Mouse (Mus musculus) kidney, adult 8-10 months (tissue): ENCODE measurements around the gene Smim4.

Experiments
- DNase-seq, 2 experiments: peaks; one replicate each; pipeline ENCODE4 v3.0.0; 2022

Gene Smim4

DNA sequence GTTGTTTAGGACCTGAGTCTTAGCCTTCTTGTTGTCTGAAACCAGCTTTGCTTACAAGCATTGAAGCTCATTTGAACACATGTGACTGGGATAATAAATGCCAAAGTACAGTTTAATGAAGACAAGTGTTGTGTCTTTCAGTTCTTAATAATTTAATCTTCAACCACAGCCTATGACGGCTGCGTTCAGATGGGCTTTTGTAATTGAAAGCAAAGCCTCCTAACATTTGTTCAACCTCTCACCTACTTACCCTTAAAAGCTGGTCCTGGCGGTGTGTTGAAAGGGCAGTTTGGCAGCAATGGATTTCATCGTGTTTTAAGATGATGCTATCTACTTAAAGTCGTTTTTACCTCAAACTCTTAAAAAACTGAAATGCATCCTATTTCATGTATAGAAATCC is 16.6 kb downstream of the Smim4 start:
- no peak for DNase-seq

DNA sequence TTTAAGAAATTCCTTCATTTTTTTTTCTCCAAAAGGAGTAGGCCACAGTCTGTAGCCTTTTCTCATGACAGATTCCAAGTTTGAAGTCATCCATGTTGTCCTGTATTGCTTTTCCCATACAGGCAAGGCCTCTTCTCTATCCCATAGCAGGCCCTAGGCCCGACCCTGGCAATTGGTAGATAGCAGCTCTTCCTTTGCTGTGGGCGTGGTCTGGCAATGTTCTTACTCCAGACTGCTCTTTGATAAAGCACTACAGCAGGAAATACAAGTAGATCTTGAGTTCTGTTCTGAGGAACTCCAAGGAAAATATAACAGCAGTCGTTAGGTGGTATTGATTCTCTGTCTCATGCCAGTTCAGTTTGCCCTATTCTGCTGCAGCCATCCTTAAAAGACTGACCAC is 18.1 kb downstream of the Smim4 start:
- no peak for DNase-seq

DNA sequence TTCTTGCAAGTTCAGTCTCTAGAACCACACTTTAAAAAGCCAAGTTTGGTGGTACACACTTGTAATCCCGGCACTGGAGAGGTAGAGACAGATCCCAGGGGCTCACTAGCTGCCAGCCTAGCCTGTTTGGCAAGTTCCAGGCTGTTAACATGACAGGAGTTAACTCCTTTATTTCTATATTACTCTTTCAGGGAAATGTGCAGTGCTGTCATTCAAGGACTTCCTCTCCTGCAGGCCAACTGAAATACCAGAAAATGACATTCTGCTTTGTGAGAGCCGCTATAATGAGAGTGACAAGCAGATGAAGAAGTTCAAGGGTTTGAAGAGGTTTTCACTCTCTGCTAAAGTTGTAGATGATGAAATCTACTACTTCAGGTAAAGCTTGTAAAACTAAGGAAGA is 23.6 kb downstream of the Smim4 start:
- DNase-seq = no peak

DNA sequence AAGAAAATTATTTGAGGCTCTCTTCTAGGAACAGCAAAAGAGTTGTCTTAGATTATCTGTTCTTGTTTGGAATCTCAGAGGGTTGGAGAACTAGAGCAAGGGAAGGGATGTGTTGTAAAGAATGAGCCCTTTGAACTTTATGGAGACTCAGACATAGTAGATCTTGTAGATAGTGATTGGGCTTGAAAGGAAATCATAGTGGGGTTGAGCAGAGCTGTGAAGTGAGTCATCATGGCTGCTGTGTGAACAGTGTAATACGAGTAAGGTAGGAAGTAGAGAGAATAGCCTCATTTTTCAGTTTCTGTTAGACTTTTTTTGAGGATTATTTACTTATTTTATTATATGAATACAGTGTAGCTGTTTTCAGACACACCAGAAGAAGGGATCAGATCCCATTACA is 38.8 kb downstream of the Smim4 start:
- DNase-seq = no peak

DNA sequence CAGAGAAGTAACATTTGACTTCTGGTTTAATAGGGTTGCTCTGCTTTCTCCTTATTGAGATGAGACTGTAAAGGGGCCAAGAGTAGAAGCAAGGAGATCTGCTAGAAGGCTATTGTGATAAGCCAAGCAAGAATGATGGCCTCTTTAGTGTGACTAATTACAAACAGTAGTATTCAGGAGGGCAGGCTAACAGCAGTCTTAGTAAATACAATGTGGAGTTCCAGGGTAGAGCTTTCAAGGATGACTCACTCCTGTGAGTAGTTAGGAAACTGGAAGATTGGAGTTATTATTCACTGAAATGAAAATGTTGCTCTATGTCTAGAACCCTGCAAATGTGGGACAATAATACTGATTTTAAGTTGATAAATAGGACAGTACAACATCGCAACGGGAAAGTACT is 40.2 kb downstream of the Smim4 start:
- DNase-seq = no peak

DNA sequence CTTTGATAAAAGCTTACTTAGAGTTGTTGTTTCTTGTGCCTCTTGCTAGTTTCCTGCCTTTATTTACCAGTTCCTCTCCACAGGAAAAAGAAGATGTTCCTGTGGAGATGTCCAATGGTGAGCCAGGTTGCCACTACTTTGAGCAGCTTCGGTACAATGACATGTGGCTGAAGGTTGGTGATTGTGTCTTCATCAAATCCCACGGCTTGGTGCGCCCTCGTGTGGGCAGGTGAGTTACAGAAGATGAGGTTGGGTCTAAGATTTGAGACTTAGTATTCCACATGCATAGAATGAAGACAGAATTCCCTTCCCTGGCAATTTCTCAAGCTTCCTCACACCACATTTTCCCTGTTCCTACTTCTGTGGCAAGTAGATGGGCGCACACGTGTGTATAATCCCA is 41.3 kb downstream of the Smim4 start:
- peak in 1 of 2 experiments; percentile 51 for DNase-seq

DNA sequence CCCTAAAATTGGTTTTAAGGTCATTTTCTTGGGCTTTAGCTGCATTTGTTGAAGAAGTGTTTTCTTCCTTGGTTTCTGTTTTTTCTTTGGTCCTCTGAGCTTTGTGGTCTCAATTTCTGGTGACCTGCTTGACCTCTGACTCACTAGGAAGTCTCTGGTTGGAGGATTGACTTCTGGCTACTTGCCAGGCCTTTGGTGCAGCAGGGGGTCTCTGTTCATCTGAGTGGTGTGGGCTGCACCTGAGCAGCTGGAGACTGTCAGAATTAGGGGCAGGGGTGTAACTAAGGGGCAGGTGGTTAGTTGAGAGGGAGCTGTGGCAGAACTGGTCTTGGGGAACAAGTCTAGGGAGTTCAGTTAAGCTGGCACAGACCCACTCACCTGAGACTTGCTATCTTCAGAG is 47.6 kb downstream of the Smim4 start:
- DNase-seq = no peak

DNA sequence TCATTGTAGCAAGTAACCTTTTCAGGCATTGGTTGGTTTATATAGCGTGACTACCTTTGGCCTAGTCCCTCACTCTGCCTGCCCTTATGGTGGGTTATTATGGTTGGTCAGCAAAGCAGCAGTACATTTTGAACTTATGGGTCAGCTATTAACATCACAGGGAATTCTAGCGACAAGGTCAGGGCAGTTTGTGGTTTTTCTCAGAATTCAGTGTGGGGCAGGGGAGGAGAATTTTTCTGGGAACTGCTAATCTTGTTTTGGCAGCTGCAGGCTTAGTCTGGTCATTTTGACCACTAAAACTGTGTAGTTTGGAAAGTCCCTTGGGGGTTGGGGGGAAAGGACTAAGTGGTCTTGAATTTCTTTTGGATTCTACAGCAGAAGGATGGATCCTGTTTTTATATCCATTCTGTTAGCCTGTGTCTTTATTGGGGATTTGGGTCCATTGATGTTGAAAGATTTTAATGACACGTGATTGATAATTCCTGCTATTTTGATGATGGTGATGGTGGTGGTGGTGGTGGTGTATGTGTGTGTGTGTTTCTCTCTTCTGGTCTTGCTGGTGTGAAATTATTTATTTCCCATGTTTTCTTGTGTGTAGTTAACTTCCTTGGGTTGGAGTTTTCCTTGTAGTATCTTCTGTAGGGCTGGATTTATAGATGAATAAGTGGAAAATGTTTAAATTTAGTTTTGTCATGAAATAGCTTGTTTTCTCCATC is 49.3 kb downstream of the Smim4 start:
- peak in 1 of 2 experiments; percentile 48 for DNase-seq

DNA sequence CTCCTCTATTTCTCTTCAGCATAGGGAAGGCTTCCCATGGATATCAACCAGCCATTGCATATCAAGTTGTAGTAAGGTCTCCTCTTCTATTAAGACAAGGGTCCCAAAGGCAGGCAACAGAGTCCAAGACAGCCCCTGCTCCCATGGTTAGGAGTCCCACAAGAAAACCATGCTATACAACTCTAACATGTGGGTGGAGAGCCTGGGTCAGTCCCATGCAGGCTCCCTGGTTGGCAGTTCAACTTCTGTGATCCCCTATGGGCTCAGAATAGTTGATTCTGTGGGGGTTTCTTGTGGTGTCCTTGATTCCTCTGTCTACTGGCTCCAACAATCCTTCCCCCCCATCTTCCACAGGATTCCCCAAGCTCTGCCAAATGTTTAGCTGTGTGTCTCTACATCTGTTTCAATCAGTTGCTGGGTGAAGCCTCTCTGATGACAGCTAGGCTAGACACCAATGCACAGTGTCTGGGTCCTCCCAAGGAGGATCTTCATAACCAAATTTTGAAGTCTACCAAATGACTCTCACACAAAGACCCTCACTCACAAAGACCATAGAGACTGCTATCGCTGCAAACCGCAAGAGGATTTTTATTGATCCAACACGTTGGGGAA is 50.1 kb downstream of the Smim4 start:
- no peak for DNase-seq

DNA sequence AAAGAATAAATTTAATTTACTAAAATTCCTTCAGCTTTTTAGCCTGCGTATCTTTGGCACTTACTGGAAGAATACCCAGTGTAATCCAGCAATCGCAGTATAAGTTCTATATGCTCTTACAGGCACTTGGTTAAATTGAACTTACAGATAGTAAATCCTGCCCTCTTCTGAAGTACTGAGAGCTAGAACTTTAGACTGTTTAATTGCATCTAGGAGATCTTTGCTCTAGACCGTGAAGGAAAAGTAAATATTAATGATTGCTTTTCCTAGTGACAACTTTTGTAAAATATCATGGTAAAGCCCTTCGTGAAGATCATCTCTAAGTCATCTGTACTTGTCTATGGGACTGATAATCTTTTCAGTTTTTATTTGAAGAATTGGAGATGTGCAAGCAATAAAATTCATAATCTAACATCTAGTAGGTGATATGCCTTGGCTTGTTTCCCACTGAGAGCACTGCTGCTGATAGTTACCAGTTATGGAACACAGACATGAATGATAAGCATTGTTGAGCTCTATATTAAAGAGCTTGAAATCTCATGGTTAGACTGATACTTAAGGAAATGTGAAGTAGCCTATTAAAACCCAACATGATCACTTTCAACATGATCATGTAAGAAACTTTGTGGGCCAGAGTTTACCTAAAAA is 59.5 kb downstream of the Smim4 start:
- DNase-seq = no peak

DNA sequence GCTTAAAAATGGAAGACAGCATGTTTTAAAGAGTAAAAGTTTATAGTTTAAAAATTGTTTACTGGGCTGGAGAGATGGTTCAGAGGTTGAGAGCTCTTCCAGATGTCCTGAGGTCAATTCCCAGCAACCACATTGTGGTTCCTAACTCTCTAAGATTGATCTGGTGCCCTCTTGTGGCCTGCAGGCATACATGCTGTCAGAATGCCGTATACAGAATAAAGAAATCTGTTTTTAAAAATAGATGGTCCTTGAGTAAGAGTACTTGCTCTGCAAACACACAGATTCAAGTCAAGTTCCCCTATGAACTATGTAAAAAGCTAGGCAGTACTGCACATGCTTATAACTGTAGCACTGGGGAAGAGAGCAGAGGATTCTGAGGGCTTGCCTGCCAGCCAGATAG is 66.5 kb downstream of the Smim4 start:
- no peak for DNase-seq

DNA sequence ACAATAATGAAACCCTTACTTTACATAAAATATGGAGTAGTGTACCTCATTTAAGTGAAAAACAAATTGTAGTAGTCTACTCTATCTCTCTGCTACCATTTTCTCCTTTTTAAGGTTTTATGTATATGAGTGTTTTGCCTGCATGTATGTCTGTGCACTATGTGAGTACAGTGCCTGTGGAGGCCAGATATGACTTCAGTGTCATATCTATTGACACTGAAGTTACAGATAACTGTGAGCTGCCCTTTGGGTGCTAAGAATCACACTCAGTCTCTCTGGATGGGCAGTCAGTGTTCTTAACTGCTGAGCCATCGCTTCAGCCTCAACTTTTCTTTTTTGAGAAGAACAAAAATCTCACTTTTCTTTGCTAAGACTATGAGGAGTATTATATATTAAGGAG is 82.9 kb downstream of the Smim4 start:
- no peak for DNase-seq

DNA sequence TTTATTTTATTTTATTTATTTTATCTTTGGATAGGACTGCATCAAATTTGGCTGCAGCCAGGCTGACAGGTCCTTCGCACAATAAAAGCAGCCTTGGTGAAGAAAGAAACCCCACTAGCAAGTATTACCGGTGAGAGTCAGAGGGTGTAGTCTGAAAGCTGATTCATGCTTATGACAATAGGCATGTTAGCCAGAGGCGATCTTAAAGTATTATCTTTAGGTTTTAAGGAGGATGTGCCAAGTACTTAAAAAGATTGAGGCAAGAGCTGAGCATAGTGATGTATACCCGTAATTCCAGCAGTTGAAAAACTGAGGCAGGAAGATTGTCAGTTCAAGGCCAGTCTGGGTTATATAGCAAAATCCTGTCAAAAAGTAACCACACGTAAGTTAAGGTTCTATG is 83.5 kb downstream of the Smim4 start:
- DNase-seq = no peak
